Mouse (Mus musculus): ENCODE results near the gene Etnk1. TPM values are rescaled to one million over a fixed set of nuclear protein-coding genes. Genes with fewer than 3 reads are reported as not detected.

Etnk1 gene
- polyA plus RNA-seq, 1 experiment from 2014 or later: 25.0 TPM

- H3K4me3 ChIP-seq (ENCODE audit: low read depth, low read length): no peak overlapping the region
- no peak overlapping the region for H3K9ac ChIP-seq (ENCODE audit: low read depth, low read length)
- DNase-seq (ENCODE audit: low spot score): no peak
- no peaks in the 10 kb centered on the region for H3K27me3 ChIP-seq (replicated peaks; ENCODE audit: control insufficient read depth, insufficient read depth, low read length)
- WGBS: 67% methylated on average over 11 of the region's 11 CpGs
- ATAC-seq (ENCODE audit: low read depth): no peak
- H3K9me3 ChIP-seq (ENCODE audit: control insufficient read depth, low read length): no peaks in the 10 kb centered on the region
- H3K4me2 ChIP-seq (ENCODE audit: low read depth, low read length): no peak overlapping the region
- no peak overlapping the region for H3K27ac ChIP-seq (replicated peaks; ENCODE audit: low read depth, low read length)
- H3K4me1 ChIP-seq (ENCODE audit: control insufficient read depth, insufficient read depth, low read length): no peaks in the 10 kb centered on the region
- H3K36me3 ChIP-seq (ENCODE audit: control insufficient read depth, insufficient read depth, low read length): no peaks in the 10 kb centered on the region
Observed at GRCm38 (mm10) chr6:143224057-143224456, 57.0 kb downstream of the Etnk1 start.

- H3K4me1 ChIP-seq (ENCODE audit: control insufficient read depth, insufficient read depth, low read length): no peaks in the 10 kb centered on the region
- WGBS: 68% methylated on average over 6 of the region's 6 CpGs
Observed at GRCm38 (mm10) chr6:143224885-143225284, 57.9 kb downstream of the Etnk1 start.

GRCm38 (mm10) chr6:143228696-143229095 is 61.7 kb downstream of the Etnk1 start:
- DNase-seq (ENCODE audit: low spot score): no peak
- no peak overlapping the region for H3K27ac ChIP-seq (replicated peaks; ENCODE audit: low read depth, low read length)
- whole genome bisulfite sequencing: 75% methylated on average over 5 of the region's 5 CpGs

More at GRCm38 (mm10) chr6:143224885-143225284, 57.9 kb downstream of the Etnk1 start:
- H3K9ac ChIP-seq (ENCODE audit: low read depth, low read length): no peak overlapping the region
- H3K4me2 ChIP-seq (ENCODE audit: low read depth, low read length): no peak overlapping the region
- ATAC-seq (ENCODE audit: low read depth) (no peak), DNase-seq (ENCODE audit: low spot score) (no peak)
- H3K36me3 ChIP-seq (ENCODE audit: control insufficient read depth, insufficient read depth, low read length): no peaks in the 10 kb centered on the region
- no peaks in the 10 kb centered on the region for H3K9me3 ChIP-seq (ENCODE audit: control insufficient read depth, low read length)
- H3K4me3 ChIP-seq (ENCODE audit: low read depth, low read length): no peak overlapping the region
- H3K27me3 ChIP-seq (replicated peaks; ENCODE audit: control insufficient read depth, insufficient read depth, low read length): no peaks in the 10 kb centered on the region
- H3K27ac ChIP-seq (replicated peaks; ENCODE audit: low read depth, low read length): no peak overlapping the region

GRCm38 (mm10) chr6:143229906-143230305 is 62.9 kb downstream of the Etnk1 start:
- Histone ChIP-seq H3K9me3 (ENCODE audit: control insufficient read depth, low read length) (no peaks in the 10 kb centered on the region), H3K9ac (ENCODE audit: low read depth, low read length) (no peak overlapping the region), H3K4me3 (ENCODE audit: low read depth, low read length) (no peak overlapping the region), H3K36me3 (ENCODE audit: control insufficient read depth, insufficient read depth, low read length) (no peaks in the 10 kb centered on the region), H3K4me2 (ENCODE audit: low read depth, low read length) (no peak overlapping the region), H3K4me1 (ENCODE audit: control insufficient read depth, insufficient read depth, low read length) (no peaks in the 10 kb centered on the region), H3K27me3 (replicated peaks; ENCODE audit: control insufficient read depth, insufficient read depth, low read length) (no peaks in the 10 kb centered on the region), H3K27ac (replicated peaks; ENCODE audit: low read depth, low read length) (no peak overlapping the region)
- DNase-seq (ENCODE audit: low spot score) (no peak), ATAC-seq (ENCODE audit: low read depth) (no peak)
- WGBS: 64% methylated on average over 8 of the region's 8 CpGs

More at GRCm38 (mm10) chr6:143228696-143229095, 61.7 kb downstream of the Etnk1 start:
- H3K4me1 ChIP-seq (ENCODE audit: control insufficient read depth, insufficient read depth, low read length): no peaks in the 10 kb centered on the region
- H3K36me3 ChIP-seq (ENCODE audit: control insufficient read depth, insufficient read depth, low read length): no peaks in the 10 kb centered on the region
- H3K27me3 ChIP-seq (replicated peaks; ENCODE audit: control insufficient read depth, insufficient read depth, low read length): no peaks in the 10 kb centered on the region
- no peak overlapping the region for H3K9ac ChIP-seq (ENCODE audit: low read depth, low read length)
- ATAC-seq (ENCODE audit: low read depth): no peak
- H3K4me3 ChIP-seq (ENCODE audit: low read depth, low read length): no peak overlapping the region
- H3K4me2 ChIP-seq (ENCODE audit: low read depth, low read length): no peak overlapping the region
- H3K9me3 ChIP-seq (ENCODE audit: control insufficient read depth, low read length): no peaks in the 10 kb centered on the region

- Histone ChIP-seq H3K4me1 (ENCODE audit: control insufficient read depth, insufficient read depth, low read length) (no peaks in the 10 kb centered on the region), H3K27me3 (replicated peaks; ENCODE audit: control insufficient read depth, insufficient read depth, low read length) (no peaks in the 10 kb centered on the region), H3K4me2 (ENCODE audit: low read depth, low read length) (no peak overlapping the region), H3K4me3 (ENCODE audit: low read depth, low read length) (no peak overlapping the region), H3K9me3 (ENCODE audit: control insufficient read depth, low read length) (no peaks in the 10 kb centered on the region), H3K36me3 (ENCODE audit: control insufficient read depth, insufficient read depth, low read length) (no peaks in the 10 kb centered on the region), H3K27ac (replicated peaks; ENCODE audit: low read depth, low read length) (no peak overlapping the region), H3K9ac (ENCODE audit: low read depth, low read length) (no peak overlapping the region)
- DNase-seq (ENCODE audit: low spot score): no peak
- ATAC-seq (ENCODE audit: low read depth): no peak
- WGBS: 52% methylated on average over 2 of the region's 2 CpGs
Observed at GRCm38 (mm10) chr6:143230888-143231287, 63.9 kb downstream of the Etnk1 start.

- WGBS: 88% methylated on average over 11 of the region's 11 CpGs
- H3K4me1 ChIP-seq (ENCODE audit: control insufficient read depth, insufficient read depth, low read length): no peaks in the 10 kb centered on the region
- no peak overlapping the region for H3K9ac ChIP-seq (ENCODE audit: low read depth, low read length)
- H3K4me3 ChIP-seq (ENCODE audit: low read depth, low read length): no peak overlapping the region
- no peak overlapping the region for H3K27ac ChIP-seq (replicated peaks; ENCODE audit: low read depth, low read length)
- H3K27me3 ChIP-seq (replicated peaks; ENCODE audit: control insufficient read depth, insufficient read depth, low read length): no peaks in the 10 kb centered on the region
- ATAC-seq (ENCODE audit: low read depth) (no peak), DNase-seq (ENCODE audit: low spot score) (no peak)
- no peaks in the 10 kb centered on the region for H3K36me3 ChIP-seq (ENCODE audit: control insufficient read depth, insufficient read depth, low read length)
- no peaks in the 10 kb centered on the region for H3K9me3 ChIP-seq (ENCODE audit: control insufficient read depth, low read length)
- no peak overlapping the region for H3K4me2 ChIP-seq (ENCODE audit: low read depth, low read length)
Observed at GRCm38 (mm10) chr6:143232718-143233117, 65.7 kb downstream of the Etnk1 start.

GRCm38 (mm10) chr6:143234868-143235267 is 67.8 kb downstream of the Etnk1 start:
- no peak for ATAC-seq (ENCODE audit: low read depth)

GRCm38 (mm10) chr6:143239362-143240074 is 72.5 kb downstream of the Etnk1 start:
- no peaks in the 10 kb centered on the region for H3K9me3 ChIP-seq (ENCODE audit: control insufficient read depth, low read length)
- H3K9ac ChIP-seq (ENCODE audit: low read depth, low read length): no peak overlapping the region
- no peak overlapping the region for H3K4me2 ChIP-seq (ENCODE audit: low read depth, low read length)
- ATAC-seq (ENCODE audit: low read depth): no peak
- no peaks in the 10 kb centered on the region for H3K4me1 ChIP-seq (ENCODE audit: control insufficient read depth, insufficient read depth, low read length)
- no peak overlapping the region for H3K27ac ChIP-seq (replicated peaks; ENCODE audit: low read depth, low read length)
- no peak for DNase-seq (ENCODE audit: low spot score)
- 66% methylated on average over 21 of the region's 21 CpGs for WGBS
- H3K27me3 ChIP-seq (replicated peaks; ENCODE audit: control insufficient read depth, insufficient read depth, low read length): no peaks in the 10 kb centered on the region
- H3K36me3 ChIP-seq (ENCODE audit: control insufficient read depth, insufficient read depth, low read length): no peaks in the 10 kb centered on the region
- no peak overlapping the region for H3K4me3 ChIP-seq (ENCODE audit: low read depth, low read length)

More at GRCm38 (mm10) chr6:143234868-143235267, 67.8 kb downstream of the Etnk1 start:
- H3K4me3 ChIP-seq (ENCODE audit: low read depth, low read length): no peak overlapping the region
- DNase-seq (ENCODE audit: low spot score): no peak
- H3K27me3 ChIP-seq (replicated peaks; ENCODE audit: control insufficient read depth, insufficient read depth, low read length): no peaks in the 10 kb centered on the region
- H3K4me2 ChIP-seq (ENCODE audit: low read depth, low read length): no peak overlapping the region
- no peaks in the 10 kb centered on the region for H3K4me1 ChIP-seq (ENCODE audit: control insufficient read depth, insufficient read depth, low read length)
- 73% methylated on average over 8 of the region's 8 CpGs for WGBS
- no peaks in the 10 kb centered on the region for H3K36me3 ChIP-seq (ENCODE audit: control insufficient read depth, insufficient read depth, low read length)
- no peak overlapping the region for H3K9ac ChIP-seq (ENCODE audit: low read depth, low read length)
- H3K9me3 ChIP-seq (ENCODE audit: control insufficient read depth, low read length): no peaks in the 10 kb centered on the region
- no peak overlapping the region for H3K27ac ChIP-seq (replicated peaks; ENCODE audit: low read depth, low read length)

GRCm38 (mm10) chr6:143243191-143243590 is 76.2 kb downstream of the Etnk1 start:
- H3K4me2 ChIP-seq (ENCODE audit: low read depth, low read length): no peak overlapping the region
- no peaks in the 10 kb centered on the region for H3K27me3 ChIP-seq (replicated peaks; ENCODE audit: control insufficient read depth, insufficient read depth, low read length)
- no peaks in the 10 kb centered on the region for H3K9me3 ChIP-seq (ENCODE audit: control insufficient read depth, low read length)
- no peaks in the 10 kb centered on the region for H3K4me1 ChIP-seq (ENCODE audit: control insufficient read depth, insufficient read depth, low read length)
- H3K9ac ChIP-seq (ENCODE audit: low read depth, low read length): no peak overlapping the region
- no peak overlapping the region for H3K4me3 ChIP-seq (ENCODE audit: low read depth, low read length)
- 83% methylated on average over 5 of the region's 5 CpGs for WGBS
- H3K36me3 ChIP-seq (ENCODE audit: control insufficient read depth, insufficient read depth, low read length): no peaks in the 10 kb centered on the region
- ATAC-seq (ENCODE audit: low read depth): no peak
- no peak overlapping the region for H3K27ac ChIP-seq (replicated peaks; ENCODE audit: low read depth, low read length)
- no peak for DNase-seq (ENCODE audit: low spot score)
